Mouse (Mus musculus): ENCODE measurements around the gene Palld. TPM values are rescaled to one million over a fixed set of nuclear protein-coding genes. Genes with fewer than 3 reads are reported as not detected.

Gene Palld
- total RNA-seq, 2 experiments from 2014 or later: 151 to 156 TPM

- no peak for DNase-seq (ENCODE audit: low spot score in 2 of 2)
Observed at GRCm38 (mm10) chr8:61868481-61868880, 34.0 kb downstream of the Palld start.

DNA sequence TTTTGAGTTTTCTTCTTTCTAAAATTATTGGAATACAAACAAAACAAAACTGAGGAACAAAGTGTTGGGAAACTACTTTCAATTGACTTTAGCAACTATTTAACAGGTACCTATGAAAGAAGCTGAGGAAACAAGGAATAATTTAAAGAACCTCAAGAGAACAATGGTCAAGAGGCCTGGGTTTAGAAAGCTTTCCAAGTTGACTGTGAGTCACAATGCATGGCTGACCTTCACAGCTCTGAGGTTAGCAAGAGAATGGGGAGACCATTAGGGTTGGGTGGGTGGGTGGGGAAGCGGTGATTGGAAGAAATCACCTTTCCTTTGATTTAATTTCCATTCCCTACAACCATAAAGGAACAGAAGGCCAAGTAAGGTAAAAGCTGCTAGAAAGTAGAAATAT, 35.6 kb downstream of the Palld start:
- DNase-seq (ENCODE audit: low spot score in 2 of 2): no peak

DNA sequence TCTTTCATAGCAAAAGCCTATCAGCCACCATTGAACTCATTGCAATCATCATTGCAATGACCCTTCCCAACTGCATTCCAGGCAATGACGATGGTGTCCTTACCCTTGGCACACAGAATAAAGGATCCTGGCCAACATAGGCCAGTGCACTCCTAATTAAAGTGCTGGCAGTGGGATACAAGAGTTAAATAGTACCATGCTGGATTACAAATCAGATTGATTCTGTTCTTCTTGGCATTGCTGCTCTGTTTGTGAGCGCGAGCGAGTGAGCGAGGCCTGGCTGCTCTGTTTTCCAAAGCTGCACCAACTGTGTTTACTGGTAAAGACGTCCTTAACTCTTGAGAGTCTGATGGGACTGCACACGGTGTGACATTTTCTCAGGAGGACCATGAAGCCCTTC, 37.1 kb downstream of the Palld start:
- no peak for DNase-seq (ENCODE audit: low spot score in 2 of 2)

- DNase-seq (ENCODE audit: low spot score in 2 of 2): no peak
Observed at GRCm38 (mm10) chr8:61851270-61851669, 51.2 kb downstream of the Palld start.

- no peak for DNase-seq (ENCODE audit: low spot score in 2 of 2)
Observed at GRCm38 (mm10) chr8:61848581-61849162, 53.8 kb downstream of the Palld start.

- no peak for DNase-seq (ENCODE audit: low spot score in 2 of 2)
Observed at GRCm38 (mm10) chr8:61847494-61847893, 55.0 kb downstream of the Palld start.

- no peak for DNase-seq (ENCODE audit: low spot score in 2 of 2)
Observed at GRCm38 (mm10) chr8:61844992-61845391, 57.5 kb downstream of the Palld start.

DNA sequence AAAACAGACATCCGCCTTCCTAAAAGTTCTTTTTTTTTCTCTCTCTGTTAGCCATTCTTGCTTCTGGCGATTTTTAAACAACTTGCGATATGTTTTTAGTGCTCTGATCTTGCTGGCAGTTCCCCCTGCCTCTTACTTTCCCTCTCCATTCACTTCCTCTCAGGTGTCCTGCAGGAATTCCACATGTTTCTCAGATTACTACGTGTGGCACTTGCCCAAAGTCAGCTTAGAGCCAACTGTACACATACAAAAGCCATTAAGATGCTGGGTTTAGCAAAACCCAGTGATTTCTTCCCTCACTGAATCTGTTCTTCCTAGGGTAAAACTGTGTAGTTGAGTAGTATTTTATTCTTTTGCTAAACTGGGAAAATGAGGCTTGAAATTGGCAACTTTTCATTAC, 57.9 kb downstream of the Palld start:
- DNase-seq (ENCODE audit: low spot score in 2 of 2): no peak

GRCm38 (mm10) chr8:61843776-61844175, 58.7 kb downstream of the Palld start:
- no peak for DNase-seq (ENCODE audit: low spot score in 2 of 2)

- DNase-seq (ENCODE audit: low spot score in 2 of 2): no peak
Observed at GRCm38 (mm10) chr8:61833211-61833610, 69.3 kb downstream of the Palld start.

DNA sequence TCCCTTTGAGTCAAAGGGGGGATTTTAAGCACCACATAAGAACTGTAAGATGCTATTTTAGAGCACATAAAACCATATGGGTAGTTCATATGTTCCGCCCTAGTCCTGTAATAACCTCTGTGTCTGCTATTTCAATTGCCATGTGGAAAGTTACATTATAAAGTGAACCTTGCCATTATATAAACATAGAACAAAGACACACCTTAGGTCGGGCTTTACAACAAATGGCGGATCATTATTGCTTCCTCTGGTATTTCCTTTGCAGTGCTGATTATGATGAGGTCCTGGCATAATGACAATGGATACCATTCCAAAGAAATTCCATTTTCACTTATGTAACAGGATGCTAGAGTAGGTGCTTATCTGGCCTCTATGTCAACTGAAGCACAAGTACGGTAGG, 70.5 kb downstream of the Palld start:
- DNase-seq (ENCODE audit: low spot score in 2 of 2): no peak

GRCm38 (mm10) chr8:61830821-61831220, 71.7 kb downstream of the Palld start:
- no peak for DNase-seq (ENCODE audit: low spot score in 2 of 2)

- no peak for DNase-seq (ENCODE audit: low spot score in 2 of 2)
Observed at GRCm38 (mm10) chr8:61824563-61824962, 77.9 kb downstream of the Palld start.

- DNase-seq (ENCODE audit: low spot score in 2 of 2): no peak
Observed at GRCm38 (mm10) chr8:61823157-61823556, 79.3 kb downstream of the Palld start.

GRCm38 (mm10) chr8:61803764-61804163, 98.7 kb downstream of the Palld start:
- DNase-seq (ENCODE audit: low spot score in 2 of 2): no peak

GRCm38 (mm10) chr8:61802840-61803239, 99.7 kb downstream of the Palld start:
- no peak for DNase-seq (ENCODE audit: low spot score in 2 of 2)

DNA sequence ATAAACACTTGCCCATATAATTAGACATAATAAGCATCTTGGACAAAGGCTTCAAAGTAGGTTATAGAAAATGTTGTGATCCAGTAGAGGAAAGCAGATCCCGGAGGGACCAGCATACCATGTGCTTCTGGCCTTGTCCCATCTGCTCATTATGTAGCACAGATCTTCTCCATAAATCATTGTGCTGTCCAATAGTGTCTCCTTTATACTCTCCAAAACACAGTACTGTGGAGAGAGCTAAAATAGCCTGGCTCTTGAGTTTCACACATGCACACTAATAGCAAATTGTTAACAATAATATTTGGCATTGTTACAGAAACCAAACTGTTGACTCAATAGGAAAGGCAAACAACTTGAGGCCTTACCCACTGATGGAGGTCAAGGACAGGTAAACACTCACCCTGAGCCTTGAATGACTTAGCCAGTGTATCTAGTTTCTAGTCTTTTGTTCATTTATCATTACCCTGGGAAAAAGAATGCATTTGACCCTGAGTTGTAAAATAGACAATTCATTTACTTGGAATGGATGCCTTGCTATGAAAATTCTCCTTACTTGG, 105.0 kb downstream of the Palld start:
- no peak for DNase-seq (ENCODE audit: low spot score in 2 of 2)

GRCm38 (mm10) chr8:61796537-61797050, 105.9 kb downstream of the Palld start:
- no peak for DNase-seq (ENCODE audit: low spot score in 2 of 2)

DNA sequence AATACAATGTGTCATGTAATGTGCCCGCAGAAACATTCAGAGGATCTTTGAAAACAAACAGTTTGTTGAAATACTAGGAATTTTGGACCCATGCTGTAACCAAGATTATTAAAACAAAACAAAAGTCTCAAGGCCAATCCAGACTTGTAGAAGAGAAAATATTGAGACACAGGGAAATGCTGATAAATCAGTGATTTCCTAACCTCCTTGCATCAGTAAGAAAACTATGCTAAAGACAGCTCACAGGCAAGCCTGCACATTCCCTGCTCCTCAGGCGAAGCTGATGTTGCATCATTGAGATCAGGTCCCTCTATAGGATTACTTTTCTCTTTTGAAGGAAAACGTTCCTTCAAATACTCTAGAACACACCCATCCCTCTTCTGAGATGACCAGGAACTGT, 112.5 kb downstream of the Palld start:
- DNase-seq (ENCODE audit: low spot score in 2 of 2): no peak

DNA sequence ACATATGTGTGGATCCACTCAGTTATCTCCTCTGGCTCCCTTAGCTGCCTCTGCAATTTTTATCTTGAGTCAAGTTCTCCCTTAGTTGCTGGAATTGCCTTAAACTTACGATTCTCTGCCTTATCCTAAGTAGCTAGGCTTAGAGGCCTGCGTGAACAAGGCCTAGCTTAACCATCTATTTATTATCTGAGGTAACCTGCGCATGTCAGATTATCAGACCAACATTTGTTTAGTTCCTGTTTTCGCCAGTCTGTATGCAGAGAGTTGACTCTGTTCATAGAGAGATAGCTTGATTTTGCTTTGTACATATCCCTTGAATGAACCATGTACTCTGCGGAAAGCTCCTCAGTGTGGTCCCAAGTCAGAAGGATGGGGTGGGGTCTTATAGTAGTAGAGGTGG, 113.2 kb downstream of the Palld start:
- DNase-seq (ENCODE audit: low spot score in 2 of 2): no peak

DNA sequence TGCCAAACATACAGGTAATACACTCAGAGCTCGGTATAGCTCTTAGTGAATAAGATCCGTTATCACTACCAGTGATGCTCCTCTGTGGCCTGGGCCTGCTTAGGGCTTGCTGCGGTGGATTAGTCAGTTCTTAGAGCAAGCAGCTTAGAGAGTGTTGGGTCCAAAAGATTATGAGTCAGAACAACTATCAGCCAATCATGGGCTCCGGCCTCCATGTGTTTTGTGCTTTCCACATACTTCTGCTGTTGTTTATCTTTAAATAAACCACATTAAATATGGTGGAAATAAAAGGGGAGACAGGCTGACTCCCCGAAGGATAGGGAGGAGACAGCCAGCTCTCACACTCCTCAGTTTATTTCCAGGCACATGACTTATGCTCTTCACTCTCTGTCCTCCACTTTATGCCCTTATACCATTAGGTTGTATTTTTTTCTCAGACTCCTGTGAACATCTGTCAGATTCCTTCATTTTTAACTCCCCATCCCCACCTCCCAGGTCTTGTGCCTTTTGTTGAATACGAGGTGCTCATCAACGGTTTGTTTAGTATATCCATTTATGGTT, 119.5 kb downstream of the Palld start:
- DNase-seq (ENCODE audit: low spot score in 2 of 2): no peak

DNA sequence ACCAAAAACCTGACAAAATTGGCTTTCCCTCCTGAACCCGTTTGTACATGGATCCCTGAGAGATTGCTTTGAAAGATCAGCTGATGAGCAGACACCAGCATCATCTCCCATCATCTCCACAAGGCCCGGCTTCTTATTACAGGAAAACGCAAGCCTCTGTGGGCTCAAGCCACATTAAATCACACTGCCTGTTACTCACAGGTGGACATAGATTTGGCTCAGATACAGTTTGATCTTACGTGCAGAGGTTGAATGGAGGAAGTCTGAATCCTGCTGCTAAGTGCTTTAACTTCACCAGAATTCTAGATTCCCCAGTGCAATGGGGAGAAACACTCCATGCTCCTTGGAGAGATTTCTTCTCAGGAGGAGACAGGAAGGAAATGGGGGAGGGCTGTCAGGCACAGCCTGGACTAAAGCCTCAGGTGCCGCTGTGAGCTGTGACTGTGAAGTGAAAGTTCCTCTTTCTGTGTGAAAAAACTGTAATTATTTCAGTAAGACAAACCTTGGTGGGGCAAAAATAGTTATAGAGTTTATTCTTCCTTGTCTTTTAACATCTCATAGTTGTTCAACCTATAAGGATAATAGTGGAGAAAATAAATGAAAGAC, 121.7 kb downstream of the Palld start:
- DNase-seq (ENCODE audit: low spot score in 2 of 2): no peak

DNA sequence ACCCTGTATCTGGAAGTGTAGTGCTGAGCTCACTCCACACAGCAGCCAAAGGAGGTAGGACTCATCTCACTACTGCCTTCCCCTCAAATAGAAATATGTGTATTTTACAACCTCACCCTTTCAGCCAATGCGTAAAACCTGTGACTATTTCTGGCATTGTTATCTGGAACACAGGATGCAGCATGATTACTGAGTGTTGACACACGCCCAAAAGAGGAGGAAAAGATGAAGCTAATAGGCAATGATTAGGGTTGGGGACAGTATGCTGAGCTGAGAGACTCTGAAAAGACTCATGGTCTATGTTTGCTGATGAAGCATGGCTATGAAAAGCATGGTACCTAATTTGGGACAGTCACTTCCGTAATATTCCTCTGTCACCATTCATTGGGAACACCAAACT, 124.3 kb downstream of the Palld start:
- DNase-seq (ENCODE audit: low spot score in 2 of 2): no peak
